Mouse (Mus musculus): ENCODE data around the gene Fbxl16. TPM values are rescaled to one million over a fixed set of nuclear protein-coding genes. Genes with fewer than 3 reads are reported as not detected.

The Fbxl16 gene
- total RNA-seq, 4 experiments from 2014 or later: 532 to 577 (median 554) TPM

GRCm38 (mm10) chr17:25827546-25828222, 18.8 kb downstream of the Fbxl16 start:
- DNase-seq (ENCODE audit: low spot score in 2 of 2): no peak

GRCm38 (mm10) chr17:25828223-25828594, 19.3 kb downstream of the Fbxl16 start:
- DNase-seq (ENCODE audit: low spot score in 2 of 2): no peak

- DNase-seq (ENCODE audit: low spot score in 2 of 2): peak; percentile 78 to 87
These were observed 20.1 kb downstream of the Fbxl16 start, which contains the start of gene Jmjd8 for GRCm38 (mm10) chr17:25828712-25829557. Jmjd8 (plus strand) TSS chr17:25828867.

GRCm38 (mm10) chr17:25829558-25830017, 20.7 kb downstream of the Fbxl16 start:
- no peak for DNase-seq (ENCODE audit: low spot score in 2 of 2)

- DNase-seq (ENCODE audit: low spot score in 2 of 2): no peak
These were observed 21.4 kb downstream of the Fbxl16 start for GRCm38 (mm10) chr17:25830200-25830753.

GRCm38 (mm10) chr17:25830806-25831431, 22.0 kb downstream of the Fbxl16 start:
- DNase-seq (ENCODE audit: low spot score in 2 of 2): no peak

GRCm38 (mm10) chr17:25831451-25832281, 22.8 kb downstream of the Fbxl16 start:
- DNase-seq (ENCODE audit: low spot score in 2 of 2): no peak

- peak; percentile 98 to 99 for DNase-seq (ENCODE audit: low spot score in 2 of 2)
These were observed 23.8 kb downstream of the Fbxl16 start for GRCm38 (mm10) chr17:25832436-25833290.

- DNase-seq (ENCODE audit: low spot score in 2 of 2): peak; percentile 85 to 87
These were observed 24.4 kb downstream of the Fbxl16 start, which contains the start of gene Stub1 for GRCm38 (mm10) chr17:25833291-25833663. Stub1 (minus strand) TSS chr17:25833404.

GRCm38 (mm10) chr17:25833961-25834594, 25.2 kb downstream of the Fbxl16 start:
- no peak for DNase-seq (ENCODE audit: low spot score in 2 of 2)

GRCm38 (mm10) chr17:25834595-25835222, 25.8 kb downstream of the Fbxl16 start:
- no peak for DNase-seq (ENCODE audit: low spot score in 2 of 2)

- DNase-seq (ENCODE audit: low spot score in 2 of 2): no peak
These were observed 26.4 kb downstream of the Fbxl16 start for GRCm38 (mm10) chr17:25835301-25835700.

- DNase-seq (ENCODE audit: low spot score in 2 of 2): no peak
These were observed 26.9 kb downstream of the Fbxl16 start for GRCm38 (mm10) chr17:25835816-25836215.

- DNase-seq (ENCODE audit: low spot score in 2 of 2): peak in 1 of 2 experiments; percentile 53
These were observed 27.7 kb downstream of the Fbxl16 start for GRCm38 (mm10) chr17:25836397-25837075.

- peak; percentile 79 to 85 for DNase-seq (ENCODE audit: low spot score in 2 of 2)
These were observed 28.2 kb downstream of the Fbxl16 start, which contains the start of gene Rhbdl1 for GRCm38 (mm10) chr17:25837076-25837410. Rhbdl1 (minus strand) TSS chr17:25837295.

- DNase-seq (ENCODE audit: low spot score in 2 of 2): no peak
These were observed 28.6 kb downstream of the Fbxl16 start for GRCm38 (mm10) chr17:25837533-25837932.

GRCm38 (mm10) chr17:25838904-25839303, 30.0 kb downstream of the Fbxl16 start:
- no peak for DNase-seq (ENCODE audit: low spot score in 2 of 2)
